Mouse (Mus musculus) olfactory bulb, adult 2 months (tissue): Measurements from ENCODE around the gene Fndc7.

Source experiments
- CTCF ChIP-seq: fragments of 200-500 bp; IDR thresholded peaks from 2 replicates; pipeline ENCODE4 v1.5.1; 2012; ENCODE audit warnings: low read depth, mild to moderate bottlenecking, low read length, moderate library complexity; ENCODE audit not compliant: insufficient read depth
- POLR2A ChIP-seq: fragments of 200-500 bp; IDR thresholded peaks from 2 replicates; pipeline ENCODE4 v1.6.1; 2012; ENCODE audit warnings: mild to moderate bottlenecking, low read depth, low read length, moderate library complexity; ENCODE audit not compliant: insufficient read depth

- TF ChIP-seq CTCF, result no peak
- TF ChIP-seq POLR2A, result no peak
Measured at GRCm38 (mm10) chr3:108840716-108841054, 49.1 kb downstream of the Fndc7 start.
